Mouse (Mus musculus) stomach, embryonic 15.5 days (tissue): ENCODE measurements around the gene Tdp1. TPM values are rescaled to one million over a fixed set of nuclear protein-coding genes. Genes with fewer than 3 reads are reported as not detected.

Source experiments
- ATAC-seq: fragments of 200-750 bp; cut with Nextera tagmentation; 2 replicates; pipeline ENCODE4 v1.8.0; 2017; ENCODE audit warnings: low read depth, moderate number of reproducible peaks, moderate TSS enrichment; ENCODE audit not compliant: insufficient read depth, low FRiP score
- H3K27ac ChIP-seq: fragments of 300-500 bp; sonication (generic); 2 replicates; pipeline ENCODE4 v1.5.1; 2015; ENCODE audit warnings: mild to moderate bottlenecking, inconsistent platforms
- H3K27me3 ChIP-seq: fragments of 300-500 bp; sonication (generic); replicated peaks from 2 replicates; pipeline ENCODE4 v1.6.1; 2015; ENCODE audit warnings: inconsistent platforms
- H3K36me3 ChIP-seq: fragments of 300-500 bp; sonication (generic); 2 replicates; pipeline ENCODE4 v1.6.1; 2015; ENCODE audit warnings: inconsistent platforms
- H3K4me1 ChIP-seq: fragments of 300-500 bp; sonication (generic); 2 replicates; pipeline ENCODE4 v1.6.1; 2015; ENCODE audit warnings: inconsistent platforms
- H3K4me2 ChIP-seq: fragments of 300-500 bp; sonication (generic); 2 replicates; pipeline ENCODE4 v1.6.1; 2015; ENCODE audit warnings: mild to moderate bottlenecking, inconsistent platforms
- H3K4me3 ChIP-seq: fragments of 300-500 bp; sonication (generic); replicated peaks from 2 replicates; pipeline ENCODE4 v1.5.1; 2015; ENCODE audit warnings: inconsistent platforms
- H3K9ac ChIP-seq: fragments of 300-500 bp; sonication (generic); 2 replicates; pipeline ENCODE4 v1.6.1; 2015; ENCODE audit warnings: inconsistent platforms
- H3K9me3 ChIP-seq: fragments of 300-500 bp; sonication (generic); 2 replicates; pipeline ENCODE4 v1.6.1; 2016; ENCODE audit warnings: inconsistent platforms
- WGBS: fragments of 180-500 bp; shearing (Covaris S2); methylation state at CpG from one replicate; pipeline ENCODE4 v1.1.7; 2015; 5-methylcytosine and 5-hydroxymethylcytosine counted together
- polyA plus RNA-seq: library from polyadenylated mRNA; unstranded; fragments of >200 nt; fragmentation: Nextera tagmentation; extraction: Ambion mirVana; gene quantifications from 2 replicates; pipeline ENCODE4 v1.2.1, GENCODE M21; 2015

Gene Tdp1
- polyA plus RNA-seq, 1 experiment from 2014 or later = 46.0 TPM

- ATAC-seq = no peak
- Histone ChIP-seq H3K27me3 (no peaks in the 10 kb centered on the region), H3K4me2 (no peak overlapping the region), H3K9ac (no peak overlapping the region), H3K9me3 (no peaks in the 10 kb centered on the region), H3K36me3 (peaks cover 6% of the 10 kb centered on the region; the same call in 1 of the 2 replicates), H3K4me1 (no peaks in the 10 kb centered on the region), H3K4me3 (no peak overlapping the region), H3K27ac (no peak overlapping the region)
- 71% methylated on average over 3 of the region's 3 CpGs for WGBS
These were observed 49.3 kb downstream of the Tdp1 start for GRCm38 (mm10) chr12:99933630-99934029.

GRCm38 (mm10) chr12:99935403-99935802 lies 51.1 kb downstream of the Tdp1 start:
- H3K4me2 ChIP-seq = no peak overlapping the region
- H3K27me3 ChIP-seq = no peaks in the 10 kb centered on the region
- no peaks in the 10 kb centered on the region for H3K9me3 ChIP-seq
- no peaks in the 10 kb centered on the region for H3K4me1 ChIP-seq
- no peak for ATAC-seq
- 90% methylated on average over 8 of the region's 8 CpGs for WGBS
- H3K4me3 ChIP-seq = no peak overlapping the region
- no peak overlapping the region for H3K9ac ChIP-seq
- peaks cover under 1% of the 10 kb centered on the region; the same call in 1 of the 2 replicates for H3K36me3 ChIP-seq
- H3K27ac ChIP-seq = no peak overlapping the region

GRCm38 (mm10) chr12:99938476-99938875 lies 54.2 kb downstream of the Tdp1 start:
- no peak for ATAC-seq
- Histone ChIP-seq H3K27me3 (no peaks in the 10 kb centered on the region), H3K4me3 (no peak overlapping the region), H3K9me3 (no peaks in the 10 kb centered on the region), H3K27ac (no peak overlapping the region), H3K9ac (no peak overlapping the region), H3K4me2 (no peak overlapping the region), H3K4me1 (no peaks in the 10 kb centered on the region), H3K36me3 (no peaks in the 10 kb centered on the region)
- WGBS = 47% methylated on average over 4 of the region's 4 CpGs

- no peak for ATAC-seq
- Histone ChIP-seq H3K27me3 (no peaks in the 10 kb centered on the region), H3K4me3 (no peak overlapping the region), H3K36me3 (no peaks in the 10 kb centered on the region), H3K9ac (no peak overlapping the region), H3K27ac (no peak overlapping the region), H3K4me2 (no peak overlapping the region), H3K4me1 (no peaks in the 10 kb centered on the region), H3K9me3 (no peaks in the 10 kb centered on the region)
- 79% methylated on average over 6 of the region's 6 CpGs for WGBS
These were observed 54.9 kb downstream of the Tdp1 start for GRCm38 (mm10) chr12:99939179-99939578.

- Histone ChIP-seq H3K36me3 (no peaks in the 10 kb centered on the region), H3K27ac (no peak overlapping the region), H3K27me3 (no peaks in the 10 kb centered on the region), H3K9ac (no peak overlapping the region), H3K4me1 (no peaks in the 10 kb centered on the region), H3K4me3 (no peak overlapping the region), H3K9me3 (no peaks in the 10 kb centered on the region), H3K4me2 (no peak overlapping the region)
- no peak for ATAC-seq
- 86% methylated on average over 7 of the region's 7 CpGs for WGBS
These were observed 56.4 kb downstream of the Tdp1 start for GRCm38 (mm10) chr12:99940704-99941103.

GRCm38 (mm10) chr12:99942441-99942840 lies 58.1 kb downstream of the Tdp1 start:
- Histone ChIP-seq H3K4me2 (no peak overlapping the region), H3K9ac (no peak overlapping the region), H3K4me3 (no peak overlapping the region), H3K27me3 (no peaks in the 10 kb centered on the region), H3K27ac (no peak overlapping the region), H3K9me3 (no peaks in the 10 kb centered on the region), H3K36me3 (no peaks in the 10 kb centered on the region; the same call in 1 of the 2 replicates), H3K4me1 (no peaks in the 10 kb centered on the region)
- ATAC-seq = no peak
- 74% methylated on average over 8 of the region's 8 CpGs for WGBS

- no peaks in the 10 kb centered on the region for H3K36me3 ChIP-seq
- no peak for ATAC-seq
- H3K27ac ChIP-seq = no peak overlapping the region
- H3K4me2 ChIP-seq = no peak overlapping the region
- H3K9ac ChIP-seq = no peak overlapping the region
- no peaks in the 10 kb centered on the region for H3K9me3 ChIP-seq
- no peak overlapping the region for H3K4me3 ChIP-seq
- H3K4me1 ChIP-seq = no peaks in the 10 kb centered on the region
- H3K27me3 ChIP-seq = no peaks in the 10 kb centered on the region
- 62% methylated on average over 7 of the region's 7 CpGs for WGBS
These were observed 68.6 kb downstream of the Tdp1 start for GRCm38 (mm10) chr12:99952928-99953327.

GRCm38 (mm10) chr12:99956411-99956810 lies 72.1 kb downstream of the Tdp1 start:
- no peak for ATAC-seq
- no peak overlapping the region for H3K9ac ChIP-seq

GRCm38 (mm10) chr12:99958068-99959060 lies 74.0 kb downstream of the Tdp1 start:
- ATAC-seq = no peak
- Histone ChIP-seq H3K27me3 (peaks cover 8% of the 10 kb centered on the region), H3K4me3 (no peak overlapping the region), H3K9ac (no peak overlapping the region), H3K36me3 (no peaks in the 10 kb centered on the region), H3K4me2 (no peak overlapping the region), H3K9me3 (no peaks in the 10 kb centered on the region), H3K4me1 (no peaks in the 10 kb centered on the region), H3K27ac (no peak overlapping the region)
- 62% methylated on average over 9 of the region's 9 CpGs for WGBS

More at GRCm38 (mm10) chr12:99956411-99956810, 72.1 kb downstream of the Tdp1 start:
- Histone ChIP-seq H3K9me3 (no peaks in the 10 kb centered on the region), H3K4me2 (no peak overlapping the region), H3K27ac (no peak overlapping the region), H3K4me1 (no peaks in the 10 kb centered on the region), H3K36me3 (no peaks in the 10 kb centered on the region), H3K27me3 (no peaks in the 10 kb centered on the region; the same call in 1 of the 2 replicates), H3K4me3 (no peak overlapping the region)
- WGBS = 79% methylated on average over 7 of the region's 7 CpGs

- Histone ChIP-seq H3K4me2 (no peak overlapping the region), H3K27me3 (peaks cover 16% of the 10 kb centered on the region), H3K4me3 (no peak overlapping the region), H3K4me1 (peaks cover under 1% of the 10 kb centered on the region; the same call in 1 of the 2 replicates), H3K27ac (no peak overlapping the region), H3K9ac (no peak overlapping the region), H3K36me3 (no peaks in the 10 kb centered on the region), H3K9me3 (no peaks in the 10 kb centered on the region)
- no peak for ATAC-seq
These were observed 75.0 kb downstream of the Tdp1 start for GRCm38 (mm10) chr12:99959291-99959690.

- no peak overlapping the region for H3K9ac ChIP-seq
- no peaks in the 10 kb centered on the region for H3K9me3 ChIP-seq
- ATAC-seq = no peak
- H3K4me3 ChIP-seq = no peak overlapping the region
- no peaks in the 10 kb centered on the region for H3K36me3 ChIP-seq
- H3K27me3 ChIP-seq = peaks cover 22% of the 10 kb centered on the region
- 34% methylated on average over 10 of the region's 10 CpGs for WGBS
- H3K4me2 ChIP-seq = no peak overlapping the region
- no peak overlapping the region for H3K27ac ChIP-seq
- H3K4me1 ChIP-seq = peaks cover 7% of the 10 kb centered on the region
These were observed 75.6 kb downstream of the Tdp1 start for GRCm38 (mm10) chr12:99959930-99960329.

GRCm38 (mm10) chr12:99960675-99961074 lies 76.4 kb downstream of the Tdp1 start:
- ATAC-seq = no peak
- WGBS = 77% methylated on average over 7 of the region's 7 CpGs
- Histone ChIP-seq H3K36me3 (no peaks in the 10 kb centered on the region), H3K27ac (no peak overlapping the region), H3K4me3 (no peak overlapping the region), H3K4me1 (peaks cover 13% of the 10 kb centered on the region), H3K9me3 (no peaks in the 10 kb centered on the region), H3K4me2 (no peak overlapping the region), H3K27me3 (peaks cover 30% of the 10 kb centered on the region), H3K9ac (no peak overlapping the region)
